Mouse (Mus musculus): ENCODE results near the gene Exph5. TPM values are rescaled to one million over a fixed set of nuclear protein-coding genes. Genes with fewer than 3 reads are reported as not detected.

Gene Exph5
- 7.2 and 8.1 TPM in 2 replicates for polyA plus RNA-seq (2015; fragmentation: Nextera tagmentation; extraction: Ambion mirVana)

- Histone ChIP-seq H3K9me3 (ENCODE audit: low read length) (no peaks in the 10 kb centered on the region), H3K27ac (ENCODE audit: low read length) (peak within 1 kb of the TSS; percentile 89), H3K27me3 (replicated peaks; ENCODE audit: insufficient read depth, low read length) (no peaks in the 10 kb centered on the region), H3K4me1 (ENCODE audit: insufficient read depth, low read depth, low read length) (no peaks in the 10 kb centered on the region), H3K36me3 (ENCODE audit: insufficient read depth, low read length) (no peaks in the 10 kb centered on the region), H3K4me2 (replicated peaks; ENCODE audit: low read depth, low read length) (peak within 1 kb of the TSS; percentile 66), H3K4me3 (ENCODE audit: low read depth, low read length) (peak within 1 kb of the TSS; percentile 43), H3K9ac (replicated peaks; ENCODE audit: low read depth) (peak within 1 kb of the TSS; percentile 41)
- TF ChIP-seq EP300 (IDR thresholded peaks at IDR 0.05), result 0 out of 2 replicates have a peak, but pooled peaks have one; percentile 4
- no peak for TF ChIP-seq CTCF (IDR thresholded peaks at IDR 0.05)
- ATAC-seq (peak; percentile 92), DNase-seq (ENCODE audit: low spot score) (peak; percentile 89)
- under 1% methylated on average over 11 of the region's 11 CpGs for WGBS
Measured at GRCm38 (mm10) chr9:53301269-53301720, at the start of gene Exph5. TSS of gene Exph5 (plus strand) at chr9:53301670.

DNA sequence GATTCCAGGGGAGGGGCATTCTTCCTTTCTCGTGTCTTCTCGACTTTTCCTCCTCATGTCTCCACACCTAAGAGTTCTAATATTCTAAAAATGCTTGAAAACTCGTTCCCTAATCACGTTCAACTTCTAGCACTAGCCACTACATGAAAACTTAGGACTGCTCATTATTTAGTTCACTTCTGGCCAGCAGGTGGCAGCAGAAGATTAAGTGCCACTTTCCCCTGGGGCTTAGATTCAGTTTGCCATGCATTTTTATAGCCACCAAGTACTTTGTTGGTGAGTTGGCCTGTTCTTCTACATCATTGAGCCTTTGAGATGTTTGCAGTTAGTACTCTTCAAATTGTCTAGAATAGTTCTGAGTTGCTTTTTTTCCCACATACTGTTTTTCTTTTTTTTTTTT is 47.1 kb upstream of the Exph5 start:
- H3K4me2 ChIP-seq (replicated peaks; ENCODE audit: low read depth, low read length), result no peak overlapping the region
- peaks cover 6% of the 10 kb centered on the region for H3K4me1 ChIP-seq (ENCODE audit: insufficient read depth, low read depth, low read length)
- H3K9me3 ChIP-seq (ENCODE audit: low read length), result no peaks in the 10 kb centered on the region
- WGBS, result 0% methylated on average over 4 of the region's 4 CpGs
- TF ChIP-seq CTCF (IDR thresholded peaks at IDR 0.05) (peak; percentile 95), EP300 (IDR thresholded peaks at IDR 0.05) (no peak)
- H3K27me3 ChIP-seq (replicated peaks; ENCODE audit: insufficient read depth, low read length), result no peaks in the 10 kb centered on the region
- H3K4me3 ChIP-seq (ENCODE audit: low read depth, low read length), result no peak overlapping the region
- peak; percentile 67 for ATAC-seq
- DNase-seq (ENCODE audit: low spot score), result peak; percentile 91
- no peak overlapping the region for H3K27ac ChIP-seq (ENCODE audit: low read length)
- no peaks in the 10 kb centered on the region for H3K36me3 ChIP-seq (ENCODE audit: insufficient read depth, low read length)
- no peak overlapping the region for H3K9ac ChIP-seq (replicated peaks; ENCODE audit: low read depth)

DNA sequence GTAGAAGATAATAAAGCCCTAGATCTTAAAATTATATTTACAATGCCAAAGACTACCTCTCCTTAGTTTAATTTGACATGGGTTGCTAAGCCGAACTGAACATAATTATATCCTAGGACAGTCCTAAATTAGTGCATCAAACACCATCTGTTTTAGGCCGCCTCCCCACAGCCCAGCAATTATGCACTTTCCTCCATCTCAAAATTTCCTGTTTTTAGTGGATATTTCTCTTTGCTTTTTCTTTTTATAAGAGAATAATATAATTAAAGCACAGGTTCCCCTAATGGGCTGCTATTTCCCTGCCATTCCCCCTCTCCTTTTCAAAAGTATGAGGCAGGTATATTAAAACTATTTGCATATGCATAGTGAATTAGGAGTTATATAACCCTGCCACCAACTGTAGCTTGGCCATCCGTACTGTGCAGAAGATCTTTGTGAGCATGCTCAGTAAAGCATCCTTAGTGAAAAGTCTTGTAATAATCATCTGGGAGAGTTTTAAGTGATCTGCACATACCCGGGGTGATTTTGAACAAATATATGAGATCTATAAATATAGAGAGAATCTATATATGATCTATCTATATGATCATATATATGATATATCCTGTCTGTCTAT is 44.7 kb upstream of the Exph5 start:
- no peaks in the 10 kb centered on the region for H3K9me3 ChIP-seq (ENCODE audit: low read length)
- H3K27me3 ChIP-seq (replicated peaks; ENCODE audit: insufficient read depth, low read length), result no peaks in the 10 kb centered on the region
- H3K4me3 ChIP-seq (ENCODE audit: low read depth, low read length), result no peak overlapping the region
- 85% methylated on average over 4 of the region's 4 CpGs for WGBS
- no peak for DNase-seq (ENCODE audit: low spot score)
- H3K4me2 ChIP-seq (replicated peaks; ENCODE audit: low read depth, low read length), result no peak overlapping the region
- no peak overlapping the region for H3K27ac ChIP-seq (ENCODE audit: low read length)
- H3K36me3 ChIP-seq (ENCODE audit: insufficient read depth, low read length), result no peaks in the 10 kb centered on the region
- H3K4me1 ChIP-seq (ENCODE audit: insufficient read depth, low read depth, low read length), result peaks cover 6% of the 10 kb centered on the region
- TF ChIP-seq CTCF (IDR thresholded peaks at IDR 0.05) (no peak), EP300 (IDR thresholded peaks at IDR 0.05) (no peak)
- H3K9ac ChIP-seq (replicated peaks; ENCODE audit: low read depth), result no peak overlapping the region
- ATAC-seq, result no peak

DNA sequence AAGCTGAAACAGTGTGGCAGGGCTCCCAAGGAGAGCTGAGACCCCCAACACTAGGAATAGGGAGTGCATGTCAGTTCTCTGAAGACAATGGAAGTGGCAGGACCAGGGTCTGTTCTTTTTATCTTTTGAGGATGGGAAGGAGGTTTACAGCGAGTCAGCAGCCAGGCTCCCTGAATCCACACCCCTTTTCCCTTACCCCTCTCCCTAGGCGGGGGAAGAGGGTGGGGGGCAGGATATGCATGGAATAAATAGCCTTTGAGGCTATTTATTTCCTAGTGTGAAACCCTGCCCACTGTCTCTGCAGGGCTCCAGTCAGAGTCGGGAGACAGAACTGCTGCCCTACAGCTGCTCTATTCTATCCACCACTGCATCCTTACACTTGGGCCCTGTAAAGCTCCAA is 43.7 kb upstream of the Exph5 start:
- Histone ChIP-seq H3K27ac (ENCODE audit: low read length) (peak overlapping the region; percentile 43; the same call in 1 of the 2 replicates), H3K4me3 (ENCODE audit: low read depth, low read length) (no peak overlapping the region), H3K4me1 (ENCODE audit: insufficient read depth, low read depth, low read length) (peaks cover 6% of the 10 kb centered on the region), H3K36me3 (ENCODE audit: insufficient read depth, low read length) (no peaks in the 10 kb centered on the region), H3K9ac (replicated peaks; ENCODE audit: low read depth) (no peak overlapping the region), H3K9me3 (ENCODE audit: low read length) (no peaks in the 10 kb centered on the region), H3K27me3 (replicated peaks; ENCODE audit: insufficient read depth, low read length) (no peaks in the 10 kb centered on the region), H3K4me2 (replicated peaks; ENCODE audit: low read depth, low read length) (no peak overlapping the region)
- ATAC-seq, result peak; percentile 58
- WGBS, result 0% methylated on average over 3 of the region's 3 CpGs
- TF ChIP-seq EP300 (IDR thresholded peaks at IDR 0.05), result no peak
- DNase-seq (ENCODE audit: low spot score), result no peak

DNA sequence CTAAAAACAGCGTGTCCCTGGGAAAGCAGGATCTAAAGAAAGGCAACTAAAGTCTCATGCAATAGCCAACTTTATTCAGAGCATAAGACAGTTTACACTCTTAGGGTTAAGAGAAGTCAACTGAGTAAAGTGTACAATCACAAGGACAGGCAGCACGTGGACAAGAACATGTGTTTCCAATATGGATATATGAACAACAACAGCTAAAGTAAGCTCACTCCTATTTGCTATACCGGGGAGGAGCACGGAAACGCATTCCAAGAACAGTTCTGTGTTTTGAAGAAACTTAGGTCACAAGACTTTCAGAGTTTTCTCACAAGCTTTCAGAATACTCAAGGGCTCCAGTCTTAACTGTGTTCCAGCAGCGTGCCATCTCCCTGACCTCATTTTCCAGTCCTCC is 43.3 kb upstream of the Exph5 start:
- DNase-seq (ENCODE audit: low spot score) (peak; percentile 44), ATAC-seq (peak; percentile 58)
- H3K27ac ChIP-seq (ENCODE audit: low read length), result 0 out of 2 replicates have a peak overlapping the region, but pooled peaks have one; percentile 54
- WGBS, result 26% methylated on average over 6 of the region's 6 CpGs
- peaks cover 6% of the 10 kb centered on the region for H3K4me1 ChIP-seq (ENCODE audit: insufficient read depth, low read depth, low read length)
- H3K9me3 ChIP-seq (ENCODE audit: low read length), result no peaks in the 10 kb centered on the region
- no peak overlapping the region for H3K4me3 ChIP-seq (ENCODE audit: low read depth, low read length)
- H3K27me3 ChIP-seq (replicated peaks; ENCODE audit: insufficient read depth, low read length), result no peaks in the 10 kb centered on the region
- no peak overlapping the region for H3K9ac ChIP-seq (replicated peaks; ENCODE audit: low read depth)
- no peak for TF ChIP-seq CTCF (IDR thresholded peaks at IDR 0.05)
- no peak for TF ChIP-seq EP300 (IDR thresholded peaks at IDR 0.05)
- no peak overlapping the region for H3K4me2 ChIP-seq (replicated peaks; ENCODE audit: low read depth, low read length)
- H3K36me3 ChIP-seq (ENCODE audit: insufficient read depth, low read length), result no peaks in the 10 kb centered on the region

GRCm38 (mm10) chr9:53264387-53264786 is 37.1 kb upstream of the Exph5 start:
- DNase-seq (ENCODE audit: low spot score) (peak; percentile 91), ATAC-seq (peak; percentile 80)
- 35% methylated on average over 4 of the region's 4 CpGs for WGBS
- Histone ChIP-seq H3K9me3 (ENCODE audit: low read length) (no peaks in the 10 kb centered on the region), H3K36me3 (ENCODE audit: insufficient read depth, low read length) (no peaks in the 10 kb centered on the region), H3K27ac (ENCODE audit: low read length) (peak overlapping the region; percentile 20), H3K9ac (replicated peaks; ENCODE audit: low read depth) (no peak overlapping the region), H3K27me3 (replicated peaks; ENCODE audit: insufficient read depth, low read length) (no peaks in the 10 kb centered on the region), H3K4me3 (ENCODE audit: low read depth, low read length) (no peak overlapping the region), H3K4me1 (ENCODE audit: insufficient read depth, low read depth, low read length) (0 out of 2 replicates have a peak, but pooled peaks cover 5% of the 10 kb centered on the region), H3K4me2 (replicated peaks; ENCODE audit: low read depth, low read length) (no peak overlapping the region)
- TF ChIP-seq EP300 (IDR thresholded peaks at IDR 0.05) (peak; percentile 96), CTCF (IDR thresholded peaks at IDR 0.05) (no peak)
